Mouse (Mus musculus) layer of hippocampus, adult 2 months (tissue): ENCODE measurements around the gene Gpr84. TPM values are rescaled to one million over a fixed set of nuclear protein-coding genes. Genes with fewer than 3 reads are reported as not detected.
"Not testable (repeated sequence)": the region's sequence is repeated elsewhere in the genome, so short reads cannot be mapped to it uniquely, and the experiment has no call there.

Experiments used
- DNase-seq, 2 experiments: peaks; one replicate each; pipeline ENCODE4 v3.0.0; 2022; ENCODE audit warnings: low spot score in 2 of 2
- H3K27ac ChIP-seq: fragments of 200-600 bp; 2 replicates; pipeline ENCODE4 v1.8.1; 2022
- H3K4me3 ChIP-seq: fragments of 200-600 bp; 2 replicates; pipeline ENCODE4 v1.8.1; 2022; ENCODE audit warnings: mild to moderate bottlenecking
- CTCF ChIP-seq: fragments of 200-600 bp; conservative IDR thresholded peaks from 2 replicates; pipeline ENCODE4 v1.8.1; 2022; ENCODE audit warnings: antibody characterized with exemption, mild to moderate bottlenecking, moderate library complexity
- microRNA-seq, 2 experiments: library from miRNA; unstranded; fragments of <30 nt; microRNA quantifications; one replicate each; pipeline ENCODE4 v1.2.0; 2021
- total RNA-seq, 2 experiments: library from RNA; stranded (reverse); gene quantifications; 2 replicates each; pipeline ENCODE4 v1.2.3; 2021

Gene Gpr84
- total RNA-seq, 2 experiments from 2014 or later = 0.61 to 0.81 TPM

- H3K27ac ChIP-seq = no peak overlapping the region
- no peak for DNase-seq
- TF ChIP-seq CTCF = peak; percentile 48
- H3K4me3 ChIP-seq = no peak overlapping the region
These were observed 25.8 kb downstream of the Gpr84 start for GRCm38 (mm10) chr15:103284647-103285046.

- no peak for DNase-seq
- H3K27ac ChIP-seq = no peak overlapping the region
- TF ChIP-seq CTCF = peak; percentile 77
These were observed 26.3 kb downstream of the Gpr84 start for GRCm38 (mm10) chr15:103284066-103284465.

GRCm38 (mm10) chr15:103281465-103282205, 28.8 kb downstream of the Gpr84 start:
- TF ChIP-seq CTCF = no peak
- no peak overlapping the region for H3K27ac ChIP-seq
- DNase-seq = no peak
- no peak overlapping the region for H3K4me3 ChIP-seq

More at GRCm38 (mm10) chr15:103284066-103284465, 26.3 kb downstream of the Gpr84 start:
- no peak overlapping the region for H3K4me3 ChIP-seq

GRCm38 (mm10) chr15:103280817-103281464, 29.5 kb downstream of the Gpr84 start:
- peak; percentile 74 for TF ChIP-seq CTCF
- DNase-seq = no peak
- H3K27ac ChIP-seq = no peak overlapping the region
- H3K4me3 ChIP-seq = no peak overlapping the region

- no peak overlapping the region for H3K27ac ChIP-seq
- no peak overlapping the region for H3K4me3 ChIP-seq
- no peak for DNase-seq
- TF ChIP-seq CTCF = peak; percentile 77
These were observed 30.7 kb downstream of the Gpr84 start for GRCm38 (mm10) chr15:103279750-103280149.

GRCm38 (mm10) chr15:103277949-103278348, 32.5 kb downstream of the Gpr84 start:
- Histone ChIP-seq H3K27ac (no peak overlapping the region), H3K4me3 (no peak overlapping the region)
- no peak for DNase-seq
- no peak for TF ChIP-seq CTCF

- not testable (repeated sequence) for H3K27ac ChIP-seq, H3K4me3 ChIP-seq, DNase-seq
These were observed 34.5 kb downstream of the Gpr84 start for GRCm38 (mm10) chr15:103275943-103276342.

- peak within 1 kb of the TSS; percentile 87 for H3K27ac ChIP-seq
- DNase-seq = peak; percentile 94 to 99
- TF ChIP-seq CTCF = peak; percentile 39
- peak within 1 kb of the TSS; percentile 91 for H3K4me3 ChIP-seq
These were observed 37.8 kb downstream of the Gpr84 start, which contains the start of gene Copz1 for GRCm38 (mm10) chr15:103272419-103273279. Copz1 (plus strand) TSS chr15:103272714.

GRCm38 (mm10) chr15:103268903-103269302, 41.5 kb downstream of the Gpr84 start:
- H3K4me3 ChIP-seq = no peak overlapping the region
- TF ChIP-seq CTCF = no peak
- no peak overlapping the region for H3K27ac ChIP-seq
- DNase-seq = no peak

GRCm38 (mm10) chr15:103264794-103265193, 45.6 kb downstream of the Gpr84 start:
- Histone ChIP-seq H3K4me3 (no peak overlapping the region), H3K27ac (no peak overlapping the region)
- no peak for TF ChIP-seq CTCF
- DNase-seq = no peak

- Histone ChIP-seq H3K27ac (no peak overlapping the region), H3K4me3 (no peak overlapping the region)
- TF ChIP-seq CTCF = no peak
- DNase-seq = no peak
These were observed 50.4 kb downstream of the Gpr84 start for GRCm38 (mm10) chr15:103259989-103260388.

- H3K4me3 ChIP-seq = no peak overlapping the region
- no peak for DNase-seq
- no peak for TF ChIP-seq CTCF
- H3K27ac ChIP-seq = no peak overlapping the region
These were observed 51.2 kb downstream of the Gpr84 start for GRCm38 (mm10) chr15:103259162-103259561.

Small RNAs within 50 kb of the gene (microRNA-seq; reads per million reads assigned to microRNA genes)
- gene Mir148b (97.4 to 117 reads per million in 2 experiments), gene Mir6963 (0 reads per million in 2 experiments)

Other genes starting within 250 kb of the Gpr84 start
- gene Smug1, start 143.5 kb downstream of the Gpr84 start, total RNA-seq = 10 to 100 TPM; 17.9 to 18.2 TPM
- 100 to 1,000 TPM; 179 to 187 TPM for gene Cbx5, start 70.8 kb downstream of the Gpr84 start, total RNA-seq
- gene Hnrnpa1, start 70.2 kb downstream of the Gpr84 start, total RNA-seq = 100 to 1,000 TPM; 256 to 265 TPM
- gene Nfe2, start 52.2 kb downstream of the Gpr84 start, total RNA-seq = not detected
- 10 to 100 TPM; 91.0 to 96.2 TPM for gene Copz1, start 37.9 kb downstream of the Gpr84 start, total RNA-seq
- gene Zfp385a, start 29.5 kb upstream of the Gpr84 start, total RNA-seq = 10 to 100 TPM; 40.8 to 42.2 TPM
- 1 to 10 TPM; 1.2 to 2.1 TPM for gene Itga5, start 56.2 kb upstream of the Gpr84 start, total RNA-seq
- not detected for gene Gtsf1, start 119.9 kb upstream of the Gpr84 start, total RNA-seq
- not detected for gene Gtsf2, start 137.9 kb upstream of the Gpr84 start, total RNA-seq
- gene Nckap1l, start 143.2 kb upstream of the Gpr84 start, total RNA-seq = 1 to 10 TPM; 6.9 to 8.7 TPM
- gene Pde1b, start 192.4 kb upstream of the Gpr84 start, total RNA-seq = 100 to 1,000 TPM; 109 to 117 TPM
- 100 to 1,000 TPM; 118 to 136 TPM for gene Ppp1r1a, start 227.4 kb upstream of the Gpr84 start, total RNA-seq